Mouse (Mus musculus) gastrocnemius, postnatal 10 days (tissue): Measurements from ENCODE around the gene Gfi1. TPM values are rescaled to one million over a fixed set of nuclear protein-coding genes. Genes with fewer than 3 reads are reported as not detected.
A peak's percentile ranks its signal among the peaks of the same experiment; 100 is the strongest.

Experiments used
- DNase-seq: peaks from one replicate; pipeline ENCODE4 v3.0.0; 2021; ENCODE audit warnings: mixed read lengths
- total RNA-seq, 2 experiments: library from RNA; stranded (reverse); gene quantifications; 2 replicates each; pipeline ENCODE4 v1.2.3; 2021

The Gfi1 gene
- total RNA-seq, 2 experiments from 2014 or later: 0.12 to 0.25 TPM

- DNase-seq: peak; percentile 17
These were observed 2.9 kb downstream of the Gfi1 start for GRCm38 (mm10) chr5:107722661-107723532.

GRCm38 (mm10) chr5:107721638-107722011 lies 4.2 kb downstream of the Gfi1 start:
- DNase-seq: peak; percentile 11

DNA sequence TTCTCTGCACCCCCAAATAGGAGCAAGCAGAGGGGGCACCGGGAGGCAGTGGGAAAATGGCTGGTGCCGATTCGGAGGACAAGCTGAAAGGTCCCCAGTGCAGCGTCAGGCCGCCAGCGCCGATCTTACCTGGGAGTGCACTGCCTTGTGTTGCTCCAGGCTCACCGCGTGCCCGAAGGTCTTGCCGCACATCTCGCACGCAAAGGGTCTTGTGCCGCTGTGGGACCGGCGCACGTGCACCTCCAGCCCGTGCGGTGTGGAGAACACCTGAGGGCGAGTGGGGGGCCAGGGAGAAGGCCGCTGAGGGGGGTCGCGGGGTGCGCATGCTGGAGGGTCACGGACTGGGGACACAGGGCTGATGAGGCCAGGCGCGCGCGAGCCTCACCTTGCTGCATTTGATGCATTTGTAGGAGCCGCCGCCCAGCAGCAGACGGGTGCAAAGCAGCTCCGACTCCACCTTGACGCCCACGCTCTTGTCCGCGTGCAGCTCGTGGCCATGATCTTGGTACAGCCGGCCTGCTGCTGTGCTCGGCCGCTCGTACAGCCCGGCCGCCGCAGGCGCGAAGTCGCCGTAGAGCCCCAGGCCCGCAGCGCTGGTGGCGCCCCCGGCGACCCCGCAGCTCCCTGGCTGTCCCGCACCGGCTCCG lies 4.7 kb downstream of the Gfi1 start:
- peak; percentile 8 for DNase-seq

DNA sequence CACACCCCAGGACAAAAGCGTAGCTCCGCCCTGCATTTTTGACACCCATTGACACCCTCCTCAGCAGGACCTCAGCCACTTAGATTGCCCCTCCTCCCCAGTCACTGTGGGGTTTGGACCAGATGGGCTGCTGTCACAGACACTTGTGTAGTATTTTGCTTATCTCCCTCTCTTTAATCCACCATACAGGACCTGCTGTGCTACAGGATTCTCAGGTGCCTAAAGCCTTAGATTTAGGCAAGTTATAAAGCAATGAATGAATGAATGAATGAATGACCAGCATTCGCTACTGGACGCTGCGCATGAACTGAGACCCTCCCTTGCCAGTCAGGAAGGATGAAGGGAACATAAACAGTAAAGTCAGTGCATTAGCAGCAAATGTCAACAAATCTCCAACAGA lies 5.3 kb downstream of the Gfi1 start:
- no peak for DNase-seq

DNA sequence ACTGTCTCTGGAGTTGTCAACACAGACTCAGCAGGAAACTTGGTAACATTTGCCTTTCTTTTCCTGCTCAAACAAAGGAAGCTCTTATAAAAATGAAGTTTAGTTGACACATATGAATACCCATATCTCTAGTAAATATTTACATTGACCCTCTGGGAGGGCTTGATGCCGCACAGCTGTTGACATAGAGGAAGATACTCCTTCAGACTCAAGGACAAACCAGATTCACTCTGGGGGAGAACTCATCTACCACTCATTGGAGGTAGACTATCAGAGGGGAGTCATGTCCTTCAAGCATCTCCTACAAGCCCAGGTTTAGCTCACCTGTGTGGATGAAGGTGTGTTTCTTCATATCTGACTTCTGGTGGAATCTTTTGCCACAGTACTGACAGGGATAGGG lies 6.0 kb downstream of the Gfi1 start:
- DNase-seq: no peak

GRCm38 (mm10) chr5:107719209-107719608 lies 6.6 kb downstream of the Gfi1 start:
- no peak for DNase-seq

DNA sequence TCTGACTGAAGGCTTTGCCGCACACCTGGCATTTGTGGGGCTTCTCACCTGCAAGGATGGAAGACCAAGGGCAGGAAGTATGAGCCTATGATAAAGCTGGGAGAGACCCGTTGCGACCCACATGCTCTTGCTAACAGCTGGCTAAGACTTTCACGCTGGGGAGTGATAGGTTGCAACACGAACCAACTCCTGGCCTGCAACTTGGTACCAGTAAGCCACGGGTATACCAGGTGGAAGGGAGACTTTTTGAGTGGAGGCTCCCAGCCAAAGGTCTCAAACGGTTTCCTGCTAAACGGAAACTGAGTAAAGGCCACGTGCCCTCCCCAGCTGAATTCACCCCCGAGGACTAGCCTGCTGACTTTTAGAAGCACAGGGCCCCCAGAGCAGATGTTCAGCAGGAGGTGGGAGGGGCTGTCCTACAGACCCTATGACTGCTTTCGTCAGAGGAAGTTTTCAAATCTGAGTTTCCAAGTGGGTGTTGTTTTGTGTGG lies 7.9 kb downstream of the Gfi1 start:
- DNase-seq: no peak

- DNase-seq: no peak
These were observed 14.1 kb downstream of the Gfi1 start for GRCm38 (mm10) chr5:107711689-107712088.

DNA sequence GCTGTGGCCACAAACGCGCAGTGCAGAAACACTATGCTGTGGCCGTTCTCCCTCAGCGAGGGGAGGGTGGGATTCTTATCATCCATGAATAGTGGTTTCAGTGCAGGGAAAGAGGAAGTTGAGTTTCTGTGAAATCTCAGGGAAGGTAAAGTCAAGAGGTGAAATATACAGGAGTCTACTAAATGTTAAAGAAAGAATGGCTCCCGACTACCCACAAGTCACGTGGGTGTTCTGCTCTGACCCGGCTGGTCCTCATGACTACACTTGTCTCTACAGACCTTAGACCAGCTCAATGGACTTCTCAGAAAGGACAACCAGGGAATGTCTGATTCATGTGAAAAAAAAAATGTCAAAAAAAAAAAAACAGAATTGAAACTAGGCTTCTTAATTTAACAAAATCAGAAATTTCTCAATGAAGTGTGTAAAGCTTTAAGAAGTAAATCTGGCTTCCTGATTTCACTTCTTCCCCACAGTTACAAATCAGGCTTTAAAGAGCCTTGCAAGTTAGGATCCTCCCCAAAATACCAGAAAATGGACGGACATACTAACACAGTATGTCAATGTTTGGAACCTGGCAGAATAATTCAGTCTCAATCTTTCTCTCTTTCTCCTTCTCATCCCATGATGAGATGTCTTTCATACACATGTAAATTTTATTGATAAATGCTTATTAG lies 17.6 kb downstream of the Gfi1 start:
- no peak for DNase-seq

DNA sequence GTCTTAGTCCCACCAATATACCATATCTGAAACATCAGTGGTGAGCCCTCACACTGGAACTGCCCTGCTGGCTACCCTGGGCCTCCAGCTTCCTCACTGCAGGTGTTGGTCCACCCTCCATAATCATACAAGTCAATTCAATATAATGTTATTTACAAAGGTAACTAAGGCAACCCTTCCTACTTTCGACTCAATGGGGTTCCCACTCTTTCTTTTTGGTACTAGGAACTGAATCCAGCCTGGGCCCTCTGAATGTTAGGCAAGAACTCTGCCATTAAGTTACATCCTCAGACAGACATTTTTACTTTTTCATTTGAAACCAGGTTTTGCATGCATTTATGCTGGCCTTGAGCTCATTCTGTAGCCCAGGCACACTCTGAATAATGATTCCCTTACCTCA lies 19.6 kb downstream of the Gfi1 start:
- DNase-seq: no peak

- no peak for DNase-seq
These were observed 20.1 kb downstream of the Gfi1 start for GRCm38 (mm10) chr5:107705756-107706155.

GRCm38 (mm10) chr5:107703207-107703763 lies 22.6 kb downstream of the Gfi1 start:
- no peak for DNase-seq

DNA sequence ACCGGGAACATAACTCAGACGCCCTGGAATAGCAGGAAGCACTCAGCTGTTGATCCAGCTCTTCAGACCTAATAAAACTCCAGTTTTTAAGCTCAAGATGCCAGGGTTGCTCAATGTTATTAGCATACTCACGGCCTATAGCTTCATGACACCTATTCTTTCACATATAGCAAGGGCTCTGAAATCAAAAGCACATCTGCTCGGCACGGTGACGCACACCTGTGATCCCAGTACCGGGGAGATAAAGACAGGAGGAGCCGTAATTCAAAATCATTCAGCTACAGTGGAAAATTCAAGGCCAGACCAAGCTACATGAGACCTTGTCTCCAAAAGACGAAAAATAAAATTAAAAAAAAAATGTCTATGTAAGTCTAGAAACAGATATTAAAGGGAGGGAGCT lies 24.2 kb downstream of the Gfi1 start:
- DNase-seq: no peak

DNA sequence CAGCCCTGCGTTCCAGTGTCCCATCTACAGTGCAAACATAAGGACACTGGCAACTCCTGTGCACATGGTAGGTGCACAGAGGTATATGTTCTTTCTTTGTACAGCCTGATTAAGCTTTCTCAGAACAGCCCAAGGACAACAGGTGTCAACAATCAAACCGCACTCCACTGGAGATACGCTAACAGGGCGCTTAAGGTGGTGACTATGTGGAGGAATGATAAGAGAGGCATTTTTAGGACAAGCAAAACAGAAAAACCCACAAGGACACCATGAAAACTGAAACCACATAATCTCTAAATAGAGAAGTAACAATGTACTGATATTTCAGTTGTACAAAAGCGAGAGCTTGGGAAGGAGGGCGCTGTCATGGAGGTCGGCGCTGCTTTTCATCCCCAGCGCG lies 25.0 kb downstream of the Gfi1 start:
- DNase-seq: no peak

DNA sequence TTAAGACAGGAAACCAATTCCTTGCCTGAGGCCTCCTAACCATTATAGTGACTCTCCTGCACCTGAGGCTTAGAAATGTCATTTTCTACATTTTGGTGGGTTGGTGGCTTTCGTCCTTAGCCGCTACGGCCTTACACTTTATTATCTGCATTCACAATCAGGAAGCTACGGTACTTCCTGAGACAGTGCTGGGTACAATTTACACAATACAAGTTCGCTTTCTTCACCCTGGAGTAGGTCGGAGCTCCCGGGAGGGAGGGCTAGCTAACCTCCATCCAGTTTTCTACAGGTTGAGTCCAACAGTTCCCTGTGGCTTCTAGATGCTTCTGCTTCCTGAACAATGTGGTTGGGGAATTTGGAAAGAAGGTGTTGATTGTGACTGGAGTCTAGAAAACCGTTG lies 26.9 kb downstream of the Gfi1 start:
- DNase-seq: no peak

GRCm38 (mm10) chr5:107695019-107695418 lies 30.8 kb downstream of the Gfi1 start:
- DNase-seq: no peak

DNA sequence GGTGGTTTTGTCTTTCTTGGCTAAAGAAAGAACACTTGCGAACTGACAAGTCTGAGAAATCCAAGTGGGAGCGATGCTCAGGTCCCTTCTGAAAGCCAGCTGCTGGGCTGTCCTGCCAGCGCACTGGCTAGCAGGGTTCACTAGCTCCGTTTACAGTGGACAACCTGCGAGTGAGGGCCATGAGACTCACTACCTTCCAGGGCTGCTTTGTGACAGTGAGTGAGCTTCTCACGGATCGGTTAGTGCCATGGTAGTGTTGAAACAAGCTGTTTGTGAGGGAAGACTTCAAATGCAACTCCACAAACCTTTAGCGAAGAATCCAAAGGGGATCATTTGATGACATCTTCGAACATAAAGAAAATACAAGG lies 37.4 kb downstream of the Gfi1 start:
- peak; percentile 7 for DNase-seq

DNA sequence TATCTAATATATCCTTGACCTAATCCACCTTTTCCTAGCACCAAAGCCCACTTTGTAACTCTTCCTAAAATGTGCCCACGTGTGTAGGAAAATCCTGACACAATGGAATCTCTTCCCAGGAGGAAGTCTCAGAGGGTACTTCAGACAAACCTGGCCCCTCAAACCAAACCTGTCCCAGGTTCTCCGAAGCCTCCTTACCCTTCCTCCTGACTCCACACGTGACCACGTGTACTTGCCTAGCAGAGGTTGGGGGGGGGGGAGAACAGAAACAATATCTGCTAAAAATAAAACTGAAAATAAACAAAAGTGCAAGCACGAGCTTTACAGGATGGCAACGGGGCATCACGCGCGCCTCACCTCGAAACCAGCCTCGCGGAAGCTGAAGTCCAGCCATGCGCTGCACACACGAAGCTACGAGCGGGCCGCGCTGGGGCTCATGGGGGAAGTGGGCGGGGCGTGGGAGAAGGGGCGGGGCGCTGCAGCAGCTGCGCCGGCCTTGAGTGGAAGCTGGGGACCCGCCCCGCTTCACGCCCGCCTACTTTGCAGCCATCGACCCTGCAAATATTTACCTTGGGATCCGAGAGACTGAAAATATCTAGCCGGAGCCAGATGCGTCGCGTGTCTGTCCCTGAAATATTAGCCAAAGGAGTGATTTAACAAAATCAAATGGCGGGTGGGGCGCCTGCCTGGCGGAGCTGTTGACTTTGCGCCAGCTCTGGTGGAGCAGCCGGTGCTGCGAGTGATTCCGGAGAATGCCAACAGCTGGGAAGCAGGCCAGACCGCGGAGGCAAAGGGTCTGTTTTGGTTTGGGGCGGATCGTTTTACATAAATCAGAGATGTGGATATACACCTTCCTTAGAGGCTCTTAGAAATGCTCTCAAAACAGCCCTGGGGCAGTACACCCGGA lies 38.0 kb downstream of the Gfi1 start:
- DNase-seq: peak; percentile 65

GRCm38 (mm10) chr5:107687161-107687560 lies 38.7 kb downstream of the Gfi1 start:
- no peak for DNase-seq

GRCm38 (mm10) chr5:107684380-107684779 lies 41.5 kb downstream of the Gfi1 start:
- DNase-seq: no peak

- DNase-seq: no peak
These were observed 44.5 kb downstream of the Gfi1 start for GRCm38 (mm10) chr5:107681300-107681699.

GRCm38 (mm10) chr5:107678392-107678791 lies 47.4 kb downstream of the Gfi1 start:
- DNase-seq: no peak
